Mouse (Mus musculus): ENCODE measurements around the gene Polrmt. TPM values are rescaled to one million over a fixed set of nuclear protein-coding genes. Genes with fewer than 3 reads are reported as not detected.
"Not testable (repeated sequence)": the region's sequence is repeated elsewhere in the genome, so short reads cannot be mapped to it uniquely, and the experiment has no call there.

The Polrmt gene
- total RNA-seq, 2 experiments from 2014 or later: 36.1 to 44.7 TPM

GRCm38 (mm10) chr10:79774486-79775279 is 28.3 kb upstream of the Polrmt start:
- no peak for DNase-seq (ENCODE audit: low spot score in 2 of 2)

GRCm38 (mm10) chr10:79773208-79773607 is 26.8 kb upstream of the Polrmt start:
- DNase-seq (ENCODE audit: low spot score in 2 of 2): no peak

GRCm38 (mm10) chr10:79772320-79772719 is 25.9 kb upstream of the Polrmt start:
- DNase-seq (ENCODE audit: low spot score in 2 of 2): no peak

GRCm38 (mm10) chr10:79769329-79769728 is 22.9 kb upstream of the Polrmt start:
- DNase-seq (ENCODE audit: low spot score in 2 of 2): no peak

- DNase-seq (ENCODE audit: low spot score in 2 of 2): peak; percentile 82 to 88
These were observed 22.0 kb upstream of the Polrmt start for GRCm38 (mm10) chr10:79768400-79768799.

- DNase-seq (ENCODE audit: low spot score in 2 of 2): peak; percentile 91 to 93
These were observed 21.2 kb upstream of the Polrmt start for GRCm38 (mm10) chr10:79767372-79768244.

- DNase-seq (ENCODE audit: low spot score in 2 of 2): peak; percentile 99
These were observed 20.3 kb upstream of the Polrmt start, which contains the start of gene Rnf126 for GRCm38 (mm10) chr10:79766508-79767325. TSS of gene Rnf126 (minus strand) at chr10:79766952.

GRCm38 (mm10) chr10:79766001-79766507 is 19.7 kb upstream of the Polrmt start:
- no peak for DNase-seq (ENCODE audit: low spot score in 2 of 2)

GRCm38 (mm10) chr10:79765228-79765745 is 18.9 kb upstream of the Polrmt start:
- DNase-seq (ENCODE audit: low spot score in 2 of 2): no peak

- no peak for DNase-seq (ENCODE audit: low spot score in 2 of 2)
These were observed 17.9 kb upstream of the Polrmt start for GRCm38 (mm10) chr10:79764234-79764633.

- DNase-seq (ENCODE audit: low spot score in 2 of 2): no peak
These were observed 16.5 kb upstream of the Polrmt start for GRCm38 (mm10) chr10:79762875-79763274.

- DNase-seq (ENCODE audit: low spot score in 2 of 2): no peak
These were observed 14.3 kb upstream of the Polrmt start for GRCm38 (mm10) chr10:79760603-79761143.

- not testable (repeated sequence) for DNase-seq (ENCODE audit: low spot score in 2 of 2)
These were observed 13.3 kb upstream of the Polrmt start for GRCm38 (mm10) chr10:79759675-79760074.

GRCm38 (mm10) chr10:79756660-79757059 is 10.3 kb upstream of the Polrmt start:
- no peak for DNase-seq (ENCODE audit: low spot score in 2 of 2)

GRCm38 (mm10) chr10:79755854-79756253 is 9.5 kb upstream of the Polrmt start:
- no peak for DNase-seq (ENCODE audit: low spot score in 2 of 2)

GRCm38 (mm10) chr10:79754856-79755516 is 8.6 kb upstream of the Polrmt start, which contains the start of gene Fgf22:
TSS of gene Fgf22 (plus strand) at chr10:79755076.
- DNase-seq (ENCODE audit: low spot score in 2 of 2): peak in 1 of 2 experiments; percentile 67

- DNase-seq (ENCODE audit: low spot score in 2 of 2): no peak
These were observed 2.1 kb upstream of the Polrmt start for GRCm38 (mm10) chr10:79748496-79748895.

GRCm38 (mm10) chr10:79746774-79747151 is 382 bp upstream of the Polrmt start:
- no peak for DNase-seq (ENCODE audit: low spot score in 2 of 2)

GRCm38 (mm10) chr10:79745411-79745810 is 970 bp downstream of the Polrmt start:
- no peak for DNase-seq (ENCODE audit: low spot score in 2 of 2)

All from layer of hippocampus, postnatal 10 days (tissue).